Mouse (Mus musculus): Measurements from ENCODE around the gene Micu2.
A peak's percentile ranks its signal among the peaks of the same experiment; 100 is the strongest.
"Not testable (repeated sequence)": the region's sequence is repeated elsewhere in the genome, so short reads cannot be mapped to it uniquely, and the experiment has no call there.

Gene Micu2

GRCm38 (mm10) chr14:57961861-57962260 lies 37.2 kb downstream of the Micu2 start:
- no peak for DNase-seq (ENCODE audit: low spot score)

GRCm38 (mm10) chr14:57951089-57951488 lies 48.0 kb downstream of the Micu2 start:
- no peak for DNase-seq (ENCODE audit: low spot score)

GRCm38 (mm10) chr14:57945834-57946233 lies 53.2 kb downstream of the Micu2 start:
- DNase-seq (ENCODE audit: low spot score): no peak

- DNase-seq (ENCODE audit: low spot score): no peak
Observed at GRCm38 (mm10) chr14:57937297-57937696, 61.8 kb downstream of the Micu2 start.

GRCm38 (mm10) chr14:57934666-57935065 lies 64.4 kb downstream of the Micu2 start:
- DNase-seq (ENCODE audit: low spot score): no peak

- no peak for DNase-seq (ENCODE audit: low spot score)
Observed at GRCm38 (mm10) chr14:57933608-57934007, 65.5 kb downstream of the Micu2 start.

- DNase-seq (ENCODE audit: low spot score): no peak
Observed at GRCm38 (mm10) chr14:57932881-57933443, 66.1 kb downstream of the Micu2 start.

- no peak for DNase-seq (ENCODE audit: low spot score)
Observed at GRCm38 (mm10) chr14:57921428-57922131, 77.5 kb downstream of the Micu2 start.

GRCm38 (mm10) chr14:57920568-57921310 lies 78.3 kb downstream of the Micu2 start:
- DNase-seq (ENCODE audit: low spot score): no peak

GRCm38 (mm10) chr14:57919148-57919875 lies 79.8 kb downstream of the Micu2 start:
- no peak for DNase-seq (ENCODE audit: low spot score)

GRCm38 (mm10) chr14:57915341-57915740 lies 83.7 kb downstream of the Micu2 start:
- no peak for DNase-seq (ENCODE audit: low spot score)

- not testable (repeated sequence) for DNase-seq (ENCODE audit: low spot score)
Observed at GRCm38 (mm10) chr14:57912211-57913007, 86.7 kb downstream of the Micu2 start.

- DNase-seq (ENCODE audit: low spot score): not testable (repeated sequence)
Observed at GRCm38 (mm10) chr14:57911787-57912186, 87.3 kb downstream of the Micu2 start.

- DNase-seq (ENCODE audit: low spot score): no peak
Observed at GRCm38 (mm10) chr14:57911316-57911715, 87.7 kb downstream of the Micu2 start.

- DNase-seq (ENCODE audit: low spot score): peak; percentile 94
Observed at GRCm38 (mm10) chr14:57910501-57911068, 88.5 kb downstream of the Micu2 start.

- no peak for DNase-seq (ENCODE audit: low spot score)
Observed at GRCm38 (mm10) chr14:57909297-57909696, 89.8 kb downstream of the Micu2 start.

GRCm38 (mm10) chr14:57908431-57908830 lies 90.6 kb downstream of the Micu2 start:
- DNase-seq (ENCODE audit: low spot score): peak; percentile 64

- DNase-seq (ENCODE audit: low spot score): no peak
Observed at GRCm38 (mm10) chr14:57901998-57902397, 97.1 kb downstream of the Micu2 start.

- DNase-seq (ENCODE audit: low spot score): no peak
Observed at GRCm38 (mm10) chr14:57896882-57897281, 102.2 kb downstream of the Micu2 start.

- peak; percentile 35 for DNase-seq (ENCODE audit: low spot score)
Observed at GRCm38 (mm10) chr14:57896088-57896871, 102.8 kb downstream of the Micu2 start.
